ENCODE assay signal across 20 mouse cellular contexts in genomic region chr12:13182220-13182619, GRCm38 (mm10).
DNase-seq lines count a peak whose midpoint lies in the region; ATAC-seq lines count a peak whose summit lies in the region.
"Had no signal": no experiment of that assay in that cellular context is flagged by ENCODE, and none has a peak within 500 bp of the region (broad histone marks: within the 10 kb centered on the region; RNA-seq: fewer than 3 reads in every experiment).

No protein-coding gene starts in this region.

- no peak for DNase-seq in forebrain, embryonic 10.5 days (ENCODE audit: extremely low spot score, low spot score)
- no peak for DNase-seq in forebrain, embryonic 11.5 days (ENCODE audit: low spot score)
- DNase-seq in liver, result peak; percentile 33
- DNase-seq in liver, embryonic 11.5 days (ENCODE audit: low spot score), result no peak
- peak; percentile 17 for DNase-seq in kidney, postnatal 10 days
- no peak for DNase-seq in cerebellum, postnatal 14 days
- no peak for DNase-seq in gastrocnemius, adult 18-20 months (ENCODE audit: low spot score)
- no peak for DNase-seq in layer of hippocampus, adult 9-11 months
- DNase-seq: adrenal gland, adult 8-10 months; cerebellum, adult 9-10 months; layer of hippocampus, postnatal 36 days; lung, postnatal 4 days; retina, postnatal 1 day; right cerebral cortex, postnatal 4 days; thymus, postnatal 14 days had no signal

- H3K4me2 ChIP-seq in forebrain, embryonic 11.5 days (ENCODE audit: low read depth, low read length, severe bottlenecking), result no peak overlapping the region
- H3K4me2 ChIP-seq in liver, embryonic 11.5 days, result no peak overlapping the region
- H3K4me2 ChIP-seq: embryonic facial prominence, embryonic 13.5 days; heart, embryonic 15.5 days; limb, embryonic 15.5 days; lung, embryonic 15.5 days had no signal

- peak overlapping the region; percentile 60 for H3K27ac ChIP-seq in forebrain, embryonic 10.5 days
- no peak overlapping the region for H3K27ac ChIP-seq in forebrain, embryonic 11.5 days (ENCODE audit: low read depth, low read length)
- H3K27ac ChIP-seq in liver, embryonic 11.5 days (ENCODE audit: low read depth, low read length), result no peak overlapping the region
- H3K27ac ChIP-seq: embryonic facial prominence, embryonic 13.5 days; heart, embryonic 15.5 days; limb, embryonic 15.5 days; lung, embryonic 15.5 days had no signal

- H3K36me3 ChIP-seq in forebrain, embryonic 10.5 days (replicated peaks), result no peaks in the 10 kb centered on the region
- no peaks in the 10 kb centered on the region for H3K36me3 ChIP-seq in forebrain, embryonic 11.5 days (ENCODE audit: control insufficient read depth, insufficient read depth, low read length)
- H3K36me3 ChIP-seq in liver, embryonic 11.5 days (ENCODE audit: control insufficient read depth, insufficient read depth, low read length), result no peaks in the 10 kb centered on the region
- H3K36me3 ChIP-seq: embryonic facial prominence, embryonic 13.5 days; heart, embryonic 15.5 days; limb, embryonic 15.5 days; lung, embryonic 15.5 days had no signal

- no peak overlapping the region for H3K4me3 ChIP-seq in forebrain, embryonic 10.5 days
- H3K4me3 ChIP-seq in forebrain, embryonic 11.5 days (ENCODE audit: low read depth, low read length), result no peak overlapping the region
- no peak overlapping the region for H3K4me3 ChIP-seq in liver, embryonic 11.5 days (ENCODE audit: low read depth, low read length)
- H3K4me3 ChIP-seq: embryonic facial prominence, embryonic 13.5 days; heart, embryonic 15.5 days; limb, embryonic 15.5 days; lung, embryonic 15.5 days had no signal

- H3K9ac ChIP-seq in forebrain, embryonic 11.5 days (ENCODE audit: low read length), result no peak overlapping the region
- H3K9ac ChIP-seq in liver, embryonic 11.5 days (ENCODE audit: low read depth, low read length), result no peak overlapping the region
- H3K9ac ChIP-seq: embryonic facial prominence, embryonic 13.5 days; heart, embryonic 15.5 days; limb, embryonic 15.5 days; lung, embryonic 15.5 days had no signal

- peaks cover 5% of the 10 kb centered on the region; the same call in 1 of the 2 replicates for H3K27me3 ChIP-seq in forebrain, embryonic 10.5 days (ENCODE audit: poor library complexity, severe bottlenecking)
- no peaks in the 10 kb centered on the region for H3K27me3 ChIP-seq in forebrain, embryonic 11.5 days (ENCODE audit: control insufficient read depth, insufficient read depth, low read length)
- H3K27me3 ChIP-seq in liver, embryonic 11.5 days (replicated peaks; ENCODE audit: control insufficient read depth, insufficient read depth, low read length), result no peaks in the 10 kb centered on the region
- H3K27me3 ChIP-seq: embryonic facial prominence, embryonic 13.5 days; heart, embryonic 15.5 days; lung, embryonic 15.5 days; Patski had no signal

- H3K9me3 ChIP-seq in forebrain, embryonic 10.5 days, result no peaks in the 10 kb centered on the region
- no peaks in the 10 kb centered on the region for H3K9me3 ChIP-seq in forebrain, embryonic 11.5 days (ENCODE audit: control insufficient read depth, low read length)
- H3K9me3 ChIP-seq in liver, embryonic 11.5 days (ENCODE audit: control insufficient read depth, low read length), result no peaks in the 10 kb centered on the region
- H3K9me3 ChIP-seq: embryonic facial prominence, embryonic 13.5 days; heart, embryonic 15.5 days; limb, embryonic 15.5 days; lung, embryonic 15.5 days had no signal

- WGBS in forebrain, embryonic 10.5 days, result 74% methylated on average over 8 of the region's 8 CpGs
- 69% methylated on average over 8 of the region's 8 CpGs for WGBS in forebrain, embryonic 11.5 days
- 65% methylated on average over 8 of the region's 8 CpGs for WGBS in liver, embryonic 11.5 days

- H3K4me1 ChIP-seq in forebrain, embryonic 10.5 days, result peaks cover 55% of the 10 kb centered on the region
- H3K4me1 ChIP-seq in forebrain, embryonic 11.5 days (replicated peaks; ENCODE audit: control insufficient read depth, insufficient read depth, low read length), result peaks cover 9% of the 10 kb centered on the region; the same call in 1 of the 2 replicates
- H3K4me1 ChIP-seq in liver, embryonic 11.5 days (replicated peaks; ENCODE audit: control insufficient read depth, insufficient read depth, low read length), result peaks cover 19% of the 10 kb centered on the region

- no peak for ATAC-seq in forebrain, embryonic 11.5 days (replicated peaks; ENCODE audit: low FRiP score)
- no peak for ATAC-seq in liver, embryonic 11.5 days (replicated peaks; ENCODE audit: low FRiP score)
- ATAC-seq: Patski had no signal

Comparison
In these comparisons a context has a peak if more than half of its experiments do, and no peak if none do; other contexts are left out.
1. DNase-seq: peak in liver (single experiment) and kidney, postnatal 10 days (single experiment); none in forebrain, embryonic 10.5 days (single experiment), forebrain, embryonic 11.5 days (single experiment), liver, embryonic 11.5 days (single experiment), cerebellum, postnatal 14 days (0 of 2), gastrocnemius, adult 18-20 months (single experiment) and layer of hippocampus, adult 9-11 months (single experiment).